Mouse (Mus musculus): Measurements from ENCODE around the gene Hnrnpl. TPM values are rescaled to one million over a fixed set of nuclear protein-coding genes. Genes with fewer than 3 reads are reported as not detected.

Gene Hnrnpl
- polyA plus RNA-seq, 1 experiment, result 541 TPM

GRCm38 (mm10) chr7:28792391-28793185 is 15.8 kb upstream of the Hnrnpl start:
- peak overlapping the region; percentile 41 for H3K27ac ChIP-seq (ENCODE audit: control insufficient read depth, insufficient read depth, low read depth, low read length, poor library complexity)
- no peak overlapping the region for H3K4me3 ChIP-seq (replicated peaks; ENCODE audit: control insufficient read depth, low read depth, low read length)
- TF ChIP-seq POLR2A (IDR thresholded peaks at IDR 0.05; ENCODE audit: borderline replicate concordance, control insufficient read depth, low read depth, low read length), result no peak
- peak; percentile 29; the same call in 1 of the 2 replicates for TF ChIP-seq CTCF (IDR thresholded peaks at IDR 0.05; ENCODE audit: control insufficient read depth, insufficient read depth, low read length)
- peaks cover 3% of the 10 kb centered on the region; the same call in 1 of the 2 replicates for H3K4me1 ChIP-seq (ENCODE audit: control insufficient read depth, insufficient read depth, low read length)
- WGBS, result 54% methylated on average over 14 of the region's 14 CpGs

GRCm38 (mm10) chr7:28793834-28794233 is 14.5 kb upstream of the Hnrnpl start:
- no peak overlapping the region for H3K27ac ChIP-seq (ENCODE audit: control insufficient read depth, insufficient read depth, low read depth, low read length, poor library complexity)
- peaks cover 3% of the 10 kb centered on the region; the same call in 1 of the 2 replicates for H3K4me1 ChIP-seq (ENCODE audit: control insufficient read depth, insufficient read depth, low read length)
- H3K4me3 ChIP-seq (replicated peaks; ENCODE audit: control insufficient read depth, low read depth, low read length), result no peak overlapping the region
- 28% methylated on average over 2 of the region's 2 CpGs for WGBS
- TF ChIP-seq POLR2A (IDR thresholded peaks at IDR 0.05; ENCODE audit: borderline replicate concordance, control insufficient read depth, low read depth, low read length) (no peak), CTCF (IDR thresholded peaks at IDR 0.05; ENCODE audit: control insufficient read depth, insufficient read depth, low read length) (peak; percentile 50; the same call in 1 of the 2 replicates)

GRCm38 (mm10) chr7:28794496-28794895 is 13.8 kb upstream of the Hnrnpl start:
- TF ChIP-seq POLR2A (IDR thresholded peaks at IDR 0.05; ENCODE audit: borderline replicate concordance, control insufficient read depth, low read depth, low read length), result no peak
- no peak for TF ChIP-seq CTCF (IDR thresholded peaks at IDR 0.05; ENCODE audit: control insufficient read depth, insufficient read depth, low read length)
- peaks cover 3% of the 10 kb centered on the region; the same call in 1 of the 2 replicates for H3K4me1 ChIP-seq (ENCODE audit: control insufficient read depth, insufficient read depth, low read length)
- H3K27ac ChIP-seq (ENCODE audit: control insufficient read depth, insufficient read depth, low read depth, low read length, poor library complexity), result 0 out of 2 replicates have a peak overlapping the region, but pooled peaks have one; percentile 13
- 80% methylated on average over 3 of the region's 3 CpGs for WGBS
- H3K4me3 ChIP-seq (replicated peaks; ENCODE audit: control insufficient read depth, low read depth, low read length), result no peak overlapping the region

GRCm38 (mm10) chr7:28795832-28796231 is 12.5 kb upstream of the Hnrnpl start:
- 7% methylated on average over 15 of the region's 15 CpGs for WGBS
- Histone ChIP-seq H3K4me3 (replicated peaks; ENCODE audit: control insufficient read depth, low read depth, low read length) (peak overlapping the region; percentile 56), H3K27ac (ENCODE audit: control insufficient read depth, insufficient read depth, low read depth, low read length, poor library complexity) (peak overlapping the region; percentile 76), H3K4me1 (ENCODE audit: control insufficient read depth, insufficient read depth, low read length) (peaks cover 2% of the 10 kb centered on the region; the same call in 1 of the 2 replicates)
- no peak for TF ChIP-seq CTCF (IDR thresholded peaks at IDR 0.05; ENCODE audit: control insufficient read depth, insufficient read depth, low read length)
- peak; percentile 25; the same call in 1 of the 2 replicates for TF ChIP-seq POLR2A (IDR thresholded peaks at IDR 0.05; ENCODE audit: borderline replicate concordance, control insufficient read depth, low read depth, low read length)

GRCm38 (mm10) chr7:28796562-28796975 is 11.8 kb upstream of the Hnrnpl start:
- Histone ChIP-seq H3K27ac (ENCODE audit: control insufficient read depth, insufficient read depth, low read depth, low read length, poor library complexity) (peak overlapping the region; percentile 76), H3K4me3 (replicated peaks; ENCODE audit: control insufficient read depth, low read depth, low read length) (peak overlapping the region; percentile 56), H3K4me1 (ENCODE audit: control insufficient read depth, insufficient read depth, low read length) (peaks cover 2% of the 10 kb centered on the region; the same call in 1 of the 2 replicates)
- 7% methylated on average over 32 of the region's 32 CpGs for WGBS
- peak; percentile 64; the same call in 1 of the 2 replicates for TF ChIP-seq POLR2A (IDR thresholded peaks at IDR 0.05; ENCODE audit: borderline replicate concordance, control insufficient read depth, low read depth, low read length)
- TF ChIP-seq CTCF (IDR thresholded peaks at IDR 0.05; ENCODE audit: control insufficient read depth, insufficient read depth, low read length), result peak; percentile 99

GRCm38 (mm10) chr7:28799994-28800393 is 8.3 kb upstream of the Hnrnpl start:
- TF ChIP-seq CTCF (IDR thresholded peaks at IDR 0.05; ENCODE audit: control insufficient read depth, insufficient read depth, low read length), result no peak
- no peak for TF ChIP-seq POLR2A (IDR thresholded peaks at IDR 0.05; ENCODE audit: borderline replicate concordance, control insufficient read depth, low read depth, low read length)

GRCm38 (mm10) chr7:28801451-28801850 is 6.9 kb upstream of the Hnrnpl start:
- TF ChIP-seq POLR2A (IDR thresholded peaks at IDR 0.05; ENCODE audit: borderline replicate concordance, control insufficient read depth, low read depth, low read length) (no peak), CTCF (IDR thresholded peaks at IDR 0.05; ENCODE audit: control insufficient read depth, insufficient read depth, low read length) (no peak)
- Histone ChIP-seq H3K4me1 (ENCODE audit: control insufficient read depth, insufficient read depth, low read length) (peaks cover 5% of the 10 kb centered on the region), H3K27ac (ENCODE audit: control insufficient read depth, insufficient read depth, low read depth, low read length, poor library complexity) (no peak overlapping the region), H3K4me3 (replicated peaks; ENCODE audit: control insufficient read depth, low read depth, low read length) (no peak overlapping the region)
- 73% methylated on average over 3 of the region's 3 CpGs for WGBS

More at GRCm38 (mm10) chr7:28799994-28800393, 8.3 kb upstream of the Hnrnpl start:
- peaks cover 5% of the 10 kb centered on the region for H3K4me1 ChIP-seq (ENCODE audit: control insufficient read depth, insufficient read depth, low read length)
- WGBS, result 82% methylated on average over 9 of the region's 9 CpGs
- no peak overlapping the region for H3K27ac ChIP-seq (ENCODE audit: control insufficient read depth, insufficient read depth, low read depth, low read length, poor library complexity)
- H3K4me3 ChIP-seq (replicated peaks; ENCODE audit: control insufficient read depth, low read depth, low read length), result no peak overlapping the region

- H3K27ac ChIP-seq (ENCODE audit: control insufficient read depth, insufficient read depth, low read depth, low read length, poor library complexity), result no peak overlapping the region
- WGBS, result 48% methylated on average over 10 of the region's 10 CpGs
- H3K4me3 ChIP-seq (replicated peaks; ENCODE audit: control insufficient read depth, low read depth, low read length), result no peak overlapping the region
- peaks cover 7% of the 10 kb centered on the region for H3K4me1 ChIP-seq (ENCODE audit: control insufficient read depth, insufficient read depth, low read length)
- TF ChIP-seq POLR2A (IDR thresholded peaks at IDR 0.05; ENCODE audit: borderline replicate concordance, control insufficient read depth, low read depth, low read length) (no peak), CTCF (IDR thresholded peaks at IDR 0.05; ENCODE audit: control insufficient read depth, insufficient read depth, low read length) (no peak)
Measured at GRCm38 (mm10) chr7:28801901-28802670, 6.3 kb upstream of the Hnrnpl start.
